Mouse (Mus musculus) lung, postnatal 0 days (tissue): ENCODE data around the gene Arhgap10.

Experiments used
- CTCF ChIP-seq: IDR thresholded peaks from 2 replicates; pipeline ENCODE4 v1.5.1; 2016; ENCODE audit warnings: antibody characterized with exemption, mild to moderate bottlenecking
- EP300 ChIP-seq: IDR thresholded peaks from 2 replicates; pipeline ENCODE4 v1.6.1; 2016; ENCODE audit warnings: antibody characterized with exemption, mild to moderate bottlenecking, control low read depth

- TF ChIP-seq CTCF (no peak), EP300 (no peak)
These were observed 163.6 kb downstream of the Arhgap10 start for GRCm38 (mm10) chr8:77354189-77354588.
